Mouse (Mus musculus) limb, embryonic 14.5 days (tissue): Measurements from ENCODE around the gene Rhof. TPM values are rescaled to one million over a fixed set of nuclear protein-coding genes. Genes with fewer than 3 reads are reported as not detected.

Experiments
- ATAC-seq: fragments of 200-750 bp; cut with Nextera tagmentation; 2 replicates; pipeline ENCODE4 v1.8.0; 2017; ENCODE audit warnings: low read depth, moderate number of reproducible peaks, moderate TSS enrichment; ENCODE audit not compliant: low FRiP score
- DNase-seq: peaks from one replicate; pipeline ENCODE4 v3.0.0-alpha.2; 2015; ENCODE audit warnings: low spot score
- H3K27ac ChIP-seq: fragments of 300-500 bp; sonication (generic); replicated peaks from 2 replicates; pipeline ENCODE4 v1.5.1; 2014; ENCODE audit warnings: low read depth, mild to moderate bottlenecking, low read length, moderate library complexity, mixed read lengths
- H3K27me3 ChIP-seq: fragments of 300-500 bp; sonication (generic); 2 replicates; pipeline ENCODE4 v1.6.1; 2014; ENCODE audit warnings: low read length, mixed read lengths; ENCODE audit not compliant: control insufficient read depth, insufficient read depth
- H3K36me3 ChIP-seq: fragments of 300-500 bp; sonication (generic); 2 replicates; pipeline ENCODE4 v1.6.1; 2014; ENCODE audit warnings: mild to moderate bottlenecking, low read length, moderate library complexity, mixed read lengths; ENCODE audit not compliant: control insufficient read depth, insufficient read depth
- H3K4me1 ChIP-seq: fragments of 300-500 bp; sonication (generic); 2 replicates; pipeline ENCODE4 v1.6.1; 2014; ENCODE audit warnings: antibody characterized with exemption, low read length, mixed read lengths; ENCODE audit not compliant: control insufficient read depth, insufficient read depth
- H3K4me2 ChIP-seq: fragments of 300-500 bp; sonication (generic); replicated peaks from 2 replicates; pipeline ENCODE4 v1.6.1; 2014; ENCODE audit warnings: low read depth, mild to moderate bottlenecking, low read length, moderate library complexity; ENCODE audit not compliant: severe bottlenecking
- H3K4me3 ChIP-seq: fragments of 300-500 bp; sonication (generic); replicated peaks from 2 replicates; pipeline ENCODE4 v1.5.1; 2014; ENCODE audit warnings: low read length
- H3K9ac ChIP-seq: fragments of 300-500 bp; sonication (generic); 2 replicates; pipeline ENCODE4 v1.6.1; 2014; ENCODE audit warnings: mild to moderate bottlenecking, low read depth, low read length, moderate library complexity; ENCODE audit not compliant: severe bottlenecking
- H3K9me3 ChIP-seq: fragments of 300-500 bp; sonication (generic); 2 replicates; pipeline ENCODE4 v1.6.1; 2016; ENCODE audit warnings: low read length; ENCODE audit not compliant: control insufficient read depth
- POLR2A ChIP-seq: fragments of 200-500 bp; IDR thresholded peaks from 2 replicates; pipeline ENCODE4 v1.8.0; 2012; ENCODE audit warnings: inconsistent platforms, mild to moderate bottlenecking, moderate library complexity, borderline replicate concordance; ENCODE audit not compliant: insufficient read depth, insufficient read length; ENCODE audit errors: extremely low read depth
- WGBS: fragments of 180-500 bp; shearing (Covaris S2); extraction: QIAGEN DNeasy Blood & Tissue Kit; methylation state at CpG from one replicate; pipeline ENCODE4 v1.1.7; 2014; 5-methylcytosine and 5-hydroxymethylcytosine counted together
- polyA plus RNA-seq, 2 experiments: library from polyadenylated mRNA; depleted of rRNA in 1 of 2; stranded (reverse) in 1 of 2; unstranded in 1 of 2; fragments of >200 nt; fragmentation: Nextera tagmentation in 1 of 2; extraction: Ambion mirVana in 1 of 2; gene quantifications; 2 replicates each; pipeline versions ENCODE4 v1.2.1 to v1.2.3; 2012 to 2014

Gene Rhof
- polyA plus RNA-seq, 2 experiments, result 3.9 to 5.8 TPM

- no peak for ATAC-seq
- no peak for DNase-seq
- no peaks in the 10 kb centered on the region for H3K9me3 ChIP-seq
- no peak overlapping the region for H3K4me3 ChIP-seq
- H3K4me1 ChIP-seq, result no peaks in the 10 kb centered on the region
- H3K9ac ChIP-seq, result no peak overlapping the region
- TF ChIP-seq POLR2A, result no peak
- H3K27ac ChIP-seq, result no peak overlapping the region
- H3K36me3 ChIP-seq, result peaks cover 7% of the 10 kb centered on the region; the same call in 1 of the 2 replicates
- no peak overlapping the region for H3K4me2 ChIP-seq
- WGBS, result 97% methylated on average over 8 of the region's 8 CpGs
- H3K27me3 ChIP-seq, result no peaks in the 10 kb centered on the region
Measured at GRCm38 (mm10) chr5:123096299-123096698, 36.2 kb downstream of the Rhof start.

GRCm38 (mm10) chr5:123094238-123094991 is 38.1 kb downstream of the Rhof start:
- Histone ChIP-seq H3K4me3 (no peak overlapping the region), H3K9me3 (no peaks in the 10 kb centered on the region), H3K27me3 (no peaks in the 10 kb centered on the region), H3K36me3 (peaks cover 4% of the 10 kb centered on the region; the same call in 1 of the 2 replicates), H3K4me1 (no peaks in the 10 kb centered on the region), H3K9ac (no peak overlapping the region), H3K4me2 (no peak overlapping the region), H3K27ac (no peak overlapping the region)
- WGBS, result 77% methylated on average over 25 of the region's 25 CpGs
- no peak for ATAC-seq
- no peak for DNase-seq
- no peak for TF ChIP-seq POLR2A

GRCm38 (mm10) chr5:123093077-123093633 is 39.3 kb downstream of the Rhof start:
- H3K27ac ChIP-seq, result no peak overlapping the region
- ATAC-seq (no peak), DNase-seq (no peak)
- no peak overlapping the region for H3K9ac ChIP-seq
- no peaks in the 10 kb centered on the region for H3K27me3 ChIP-seq
- no peak overlapping the region for H3K4me3 ChIP-seq
- H3K9me3 ChIP-seq, result no peaks in the 10 kb centered on the region
- WGBS, result 73% methylated on average over 14 of the region's 14 CpGs
- no peak for TF ChIP-seq POLR2A
- no peak overlapping the region for H3K4me2 ChIP-seq
- H3K36me3 ChIP-seq, result no peaks in the 10 kb centered on the region
- no peaks in the 10 kb centered on the region for H3K4me1 ChIP-seq

- Histone ChIP-seq H3K4me1 (no peaks in the 10 kb centered on the region), H3K27ac (no peak overlapping the region), H3K9ac (no peak overlapping the region), H3K4me3 (no peak overlapping the region), H3K9me3 (no peaks in the 10 kb centered on the region), H3K27me3 (no peaks in the 10 kb centered on the region), H3K36me3 (no peaks in the 10 kb centered on the region), H3K4me2 (no peak overlapping the region)
- no peak for DNase-seq
- TF ChIP-seq POLR2A, result no peak
- 88% methylated on average over 10 of the region's 10 CpGs for WGBS
- no peak for ATAC-seq
Measured at GRCm38 (mm10) chr5:123090560-123091306, 41.8 kb downstream of the Rhof start.

GRCm38 (mm10) chr5:123088784-123089183 is 43.7 kb downstream of the Rhof start:
- H3K4me2 ChIP-seq, result no peak overlapping the region
- 94% methylated on average over 4 of the region's 4 CpGs for WGBS
- no peaks in the 10 kb centered on the region for H3K4me1 ChIP-seq
- H3K36me3 ChIP-seq, result no peaks in the 10 kb centered on the region
- H3K27ac ChIP-seq, result no peak overlapping the region
- TF ChIP-seq POLR2A, result no peak
- no peak overlapping the region for H3K9ac ChIP-seq
- H3K27me3 ChIP-seq, result no peaks in the 10 kb centered on the region
- H3K4me3 ChIP-seq, result no peak overlapping the region
- H3K9me3 ChIP-seq, result no peaks in the 10 kb centered on the region
- ATAC-seq (no peak), DNase-seq (no peak)
